Mouse (Mus musculus) heart, adult 2 months (tissue): ENCODE measurements at regions not wholly inside any gene's neighbourhood (a gene's known extent, or its start where the extent isn't known, plus 50 kb on each side); places are given as distances from the start of the nearest gene placed in this dataset.
"Not testable (repeated sequence)": the region's sequence is repeated elsewhere in the genome, so short reads cannot be mapped to it uniquely, and the experiment has no call there.

Experiments
- DNase-seq, 2 experiments: peaks; one replicate each; pipeline ENCODE4 v3.0.0; 2021
- H3K27ac ChIP-seq: fragments of 200-600 bp; 2 replicates; pipeline ENCODE4 v1.8.1; 2022
- H3K27me3 ChIP-seq: fragments of 200-500 bp; 2 replicates; pipeline ENCODE4 v1.6.1; 2012; ENCODE audit warnings: mild to moderate bottlenecking, low read length, inconsistent platforms, mixed read lengths; ENCODE audit not compliant: control insufficient read depth, insufficient read depth
- H3K36me3 ChIP-seq: fragments of 200-500 bp; 2 replicates; pipeline ENCODE4 v1.6.1; 2012; ENCODE audit warnings: low read length, inconsistent platforms; ENCODE audit not compliant: control insufficient read depth, insufficient read depth
- H3K4me1 ChIP-seq: fragments of 200-500 bp; 2 replicates; pipeline ENCODE4 v1.6.1; 2011; ENCODE audit warnings: low read length; ENCODE audit not compliant: control insufficient read depth, insufficient read depth
- H3K4me3 ChIP-seq: fragments of 200-600 bp; 2 replicates; pipeline ENCODE4 v1.8.1; 2022
- H3K79me2 ChIP-seq: fragments of 200-500 bp; replicated peaks from 2 replicates; pipeline ENCODE4 v1.6.1; 2012; ENCODE audit warnings: mild to moderate bottlenecking, inconsistent platforms, low read length, moderate library complexity, mixed read lengths; ENCODE audit not compliant: control insufficient read depth, insufficient read depth
- H3K9ac ChIP-seq: fragments of 200-500 bp; 2 replicates; pipeline ENCODE4 v1.6.1; 2012; ENCODE audit warnings: low read depth, mild to moderate bottlenecking, control low read depth, inconsistent platforms, low read length, mixed read lengths
- CTCF ChIP-seq: fragments of 200-600 bp; IDR thresholded peaks from 2 replicates; pipeline ENCODE4 v1.8.1; 2022; ENCODE audit warnings: antibody characterized with exemption, mild to moderate bottlenecking, moderate library complexity
- EP300 ChIP-seq: fragments of 200-500 bp; IDR thresholded peaks from 2 replicates; pipeline ENCODE4 v1.6.1; 2011; ENCODE audit warnings: low read depth, low read length, control low read depth; ENCODE audit not compliant: insufficient read depth
- POLR2A ChIP-seq: fragments of 200-500 bp; IDR thresholded peaks from 2 replicates; pipeline ENCODE4 v1.6.1; 2011; ENCODE audit warnings: mild to moderate bottlenecking, low read depth, low read length, control low read depth; ENCODE audit not compliant: insufficient read depth
- WGBS: fragments of 180-500 bp; shearing (Covaris S2); methylation state at CpG from one replicate; pipeline ENCODE4 v1.1.7; 2018; 5-methylcytosine and 5-hydroxymethylcytosine counted together
- intact Hi-C: fragments of 180-260 bp; cut with DNase I; formaldehyde crosslinking; loops from one replicate; pipeline ENCODE4 v1.15.1; 2025

GRCm38 (mm10) chr13:57017553-57018341 lies 122.0 kb upstream of the Trpc7 start:
- Histone ChIP-seq H3K36me3 (no peaks in the 10 kb centered on the region), H3K79me2 (no peaks in the 10 kb centered on the region), H3K9ac (no peak overlapping the region), H3K27ac (no peak overlapping the region), H3K27me3 (no peaks in the 10 kb centered on the region), H3K4me1 (no peaks in the 10 kb centered on the region), H3K4me3 (no peak overlapping the region)
- WGBS = 66% methylated on average over 11 of the region's 11 CpGs
- intact Hi-C loops = no loop called here
- no peak for DNase-seq
- TF ChIP-seq CTCF (no peak), EP300 (no peak), POLR2A (no peak)

DNA sequence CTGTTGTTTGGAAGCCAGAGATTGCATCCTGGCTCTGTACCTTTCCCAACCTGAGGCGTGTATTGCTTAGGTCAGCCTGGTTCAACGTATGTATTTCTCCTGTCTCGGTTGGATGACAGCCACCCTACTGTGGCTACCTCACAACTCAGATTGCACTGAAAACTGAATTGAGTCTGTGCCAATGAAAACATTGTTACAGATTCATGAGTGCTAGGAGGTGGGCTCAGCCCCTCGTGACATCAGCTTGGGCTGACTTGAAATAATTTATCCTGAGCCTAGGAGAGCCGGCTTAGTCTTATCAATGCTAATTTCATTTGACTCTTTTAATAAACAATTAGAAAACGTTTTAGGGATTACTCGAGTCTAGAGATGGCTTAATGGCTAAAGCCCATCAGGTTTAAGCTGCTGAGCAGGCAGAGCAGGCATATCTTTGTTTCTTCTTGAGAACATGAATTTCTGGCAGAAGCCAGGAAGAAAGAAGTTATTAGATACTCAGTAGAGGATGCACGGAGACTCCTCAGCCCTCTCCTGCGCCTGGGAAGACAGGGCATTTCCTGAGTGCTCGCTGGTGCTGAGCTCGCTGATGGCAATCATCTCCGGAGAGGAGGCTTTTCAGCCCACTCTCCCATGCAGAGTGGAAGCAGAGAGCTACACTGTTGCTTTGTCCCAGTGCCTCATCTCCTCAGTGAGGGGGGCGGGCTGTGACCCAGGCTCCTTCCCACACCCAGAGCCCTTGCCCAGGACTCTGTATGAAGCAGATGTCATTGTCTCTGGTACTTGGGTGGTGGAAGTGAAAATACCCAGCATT lies 120.9 kb upstream of the Trpc7 start:
- WGBS = 43% methylated on average over 13 of the region's 13 CpGs

DNA sequence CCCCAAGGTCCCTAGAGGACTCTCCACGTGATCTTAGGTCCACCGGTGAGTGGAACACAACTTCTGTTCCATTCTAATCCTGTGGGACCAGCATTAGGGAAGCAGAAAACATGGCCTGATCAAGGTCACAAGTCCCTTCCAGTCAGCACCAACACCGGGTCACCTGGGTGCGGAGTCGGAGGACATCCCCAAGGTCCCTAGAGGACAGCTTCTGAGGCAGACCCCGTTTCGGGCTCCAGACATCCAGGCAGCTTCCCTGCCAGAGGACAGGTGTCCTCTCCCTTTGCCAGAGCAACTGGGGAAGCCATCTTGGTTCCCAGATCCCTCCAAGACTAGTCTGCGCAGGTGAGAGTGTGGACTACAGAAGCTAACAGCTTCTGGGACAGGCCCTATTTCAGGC lies 111.4 kb upstream of the Trpc7 start:
- H3K36me3 ChIP-seq, H3K79me2 ChIP-seq, DNase-seq, H3K4me1 ChIP-seq, H3K27me3 ChIP-seq, H3K4me3 ChIP-seq, H3K9ac ChIP-seq, intact Hi-C loops, H3K27ac ChIP-seq: not testable (repeated sequence)
- 86% methylated on average over 8 of the region's 8 CpGs for WGBS

More for the DNA sequence above, 120.9 kb upstream of the Trpc7 start:
- Histone ChIP-seq H3K36me3 (no peaks in the 10 kb centered on the region), H3K79me2 (no peaks in the 10 kb centered on the region), H3K4me3 (no peak overlapping the region), H3K27me3 (no peaks in the 10 kb centered on the region), H3K27ac (no peak overlapping the region), H3K9ac (no peak overlapping the region), H3K4me1 (no peaks in the 10 kb centered on the region)
- no peak for DNase-seq
- TF ChIP-seq POLR2A = no peak
- no peak for TF ChIP-seq EP300
- TF ChIP-seq CTCF = no peak
- intact Hi-C loops = no loop called here

DNA sequence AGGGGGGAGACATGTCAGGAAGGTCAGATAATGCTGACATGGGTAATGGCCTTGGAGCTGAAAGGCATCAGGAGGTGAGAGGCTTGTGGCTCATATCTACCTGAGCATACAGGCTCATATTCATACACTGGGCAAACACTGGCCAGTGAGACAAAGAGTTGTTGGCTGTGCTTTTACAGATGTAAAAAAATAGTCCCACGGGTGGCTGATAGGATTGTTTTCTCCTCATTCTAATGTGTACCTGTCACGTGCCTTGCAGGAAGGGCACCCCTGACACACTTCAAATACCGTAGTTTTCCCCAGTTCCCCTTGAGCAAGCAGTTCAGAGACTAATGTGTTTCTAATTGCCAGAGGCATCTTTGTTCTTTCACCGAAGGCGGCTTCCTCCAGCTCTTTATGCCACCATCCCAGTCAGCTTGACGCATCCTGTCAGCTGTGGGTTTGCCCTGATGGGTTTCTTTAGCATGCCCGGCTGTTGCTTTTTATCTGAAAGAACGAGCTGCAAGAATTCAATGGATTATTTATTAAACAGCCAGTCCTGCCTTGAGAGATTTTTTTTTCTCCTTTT lies 107.9 kb upstream of the Trpc7 start:
- intact Hi-C loops = no loop called here
- Histone ChIP-seq H3K27ac (no peak overlapping the region), H3K79me2 (no peaks in the 10 kb centered on the region), H3K4me3 (no peak overlapping the region), H3K36me3 (no peaks in the 10 kb centered on the region), H3K9ac (no peak overlapping the region), H3K4me1 (no peaks in the 10 kb centered on the region), H3K27me3 (no peaks in the 10 kb centered on the region)
- 60% methylated on average over 8 of the region's 8 CpGs for WGBS
- DNase-seq = no peak
- TF ChIP-seq CTCF (no peak), EP300 (no peak)

GRCm38 (mm10) chr13:56992022-56992421 lies 96.2 kb upstream of the Trpc7 start:
- DNase-seq = no peak
- Histone ChIP-seq H3K4me3 (no peak overlapping the region), H3K27me3 (no peaks in the 10 kb centered on the region), H3K79me2 (no peaks in the 10 kb centered on the region), H3K4me1 (no peaks in the 10 kb centered on the region), H3K27ac (no peak overlapping the region), H3K36me3 (no peaks in the 10 kb centered on the region), H3K9ac (no peak overlapping the region)
- intact Hi-C loops = no loop called here
- TF ChIP-seq EP300 (no peak), CTCF (peak; percentile 19; the same call in 1 of the 2 replicates), POLR2A (no peak)

- DNase-seq = no peak
- Histone ChIP-seq H3K27ac (no peak overlapping the region), H3K79me2 (no peaks in the 10 kb centered on the region), H3K36me3 (no peaks in the 10 kb centered on the region), H3K4me3 (no peak overlapping the region), H3K9ac (no peak overlapping the region), H3K4me1 (no peaks in the 10 kb centered on the region), H3K27me3 (no peaks in the 10 kb centered on the region)
- intact Hi-C loops = no loop called here
- no peak for TF ChIP-seq EP300
- 61% methylated on average over 3 of the region's 3 CpGs for WGBS
These were observed 78.3 kb upstream of the Trpc7 start for GRCm38 (mm10) chr13:56974063-56974462.
